Mouse (Mus musculus) hindbrain, embryonic 15.5 days (tissue): ENCODE results near the gene Amh. TPM values are rescaled to one million over a fixed set of nuclear protein-coding genes. Genes with fewer than 3 reads are reported as not detected.
A peak's percentile ranks its signal among the peaks of the same experiment; 100 is the strongest.

Experiments
- ATAC-seq: fragments of 200-750 bp; cut with Nextera tagmentation; 2 replicates; pipeline ENCODE4 v1.8.0; 2017; ENCODE audit warnings: low read depth, moderate number of reproducible peaks, moderate TSS enrichment; ENCODE audit not compliant: low FRiP score
- H3K27ac ChIP-seq: fragments of 300-500 bp; sonication (generic); replicated peaks from 2 replicates; pipeline ENCODE4 v1.5.1; 2015; ENCODE audit warnings: mild to moderate bottlenecking, inconsistent platforms
- H3K27me3 ChIP-seq: fragments of 300-500 bp; sonication (generic); 2 replicates; pipeline ENCODE4 v1.6.1; 2015; ENCODE audit warnings: control low read depth, inconsistent platforms
- H3K36me3 ChIP-seq: fragments of 300-500 bp; sonication (generic); 2 replicates; pipeline ENCODE4 v1.6.1; 2015; ENCODE audit warnings: control low read depth, inconsistent platforms
- H3K4me1 ChIP-seq: fragments of 300-500 bp; sonication (generic); replicated peaks from 2 replicates; pipeline ENCODE4 v1.6.1; 2015; ENCODE audit warnings: control low read depth, inconsistent platforms
- H3K4me2 ChIP-seq: fragments of 300-500 bp; sonication (generic); 2 replicates; pipeline ENCODE4 v1.6.1; 2015; ENCODE audit warnings: moderate library complexity, mild to moderate bottlenecking, inconsistent platforms
- H3K4me3 ChIP-seq: fragments of 300-500 bp; sonication (generic); 2 replicates; pipeline ENCODE4 v1.5.1; 2015; ENCODE audit warnings: mild to moderate bottlenecking, inconsistent platforms
- H3K9ac ChIP-seq: fragments of 300-500 bp; sonication (generic); 2 replicates; pipeline ENCODE4 v1.6.1; 2015; ENCODE audit warnings: inconsistent platforms
- H3K9me3 ChIP-seq: fragments of 300-500 bp; sonication (generic); 2 replicates; pipeline ENCODE4 v1.6.1; 2016; ENCODE audit warnings: control low read depth, inconsistent platforms
- WGBS: fragments of 180-500 bp; shearing (Covaris S2); methylation state at CpG from one replicate; pipeline ENCODE4 v1.1.7; 2015; 5-methylcytosine and 5-hydroxymethylcytosine counted together
- polyA plus RNA-seq: library from polyadenylated mRNA; unstranded; fragments of >200 nt; fragmentation: Nextera tagmentation; extraction: Ambion mirVana; gene quantifications from 2 replicates; pipeline ENCODE4 v1.2.1, GENCODE M21; 2015

The Amh gene
- polyA plus RNA-seq, 1 experiment from 2014 or later: 0.14 TPM

DNA sequence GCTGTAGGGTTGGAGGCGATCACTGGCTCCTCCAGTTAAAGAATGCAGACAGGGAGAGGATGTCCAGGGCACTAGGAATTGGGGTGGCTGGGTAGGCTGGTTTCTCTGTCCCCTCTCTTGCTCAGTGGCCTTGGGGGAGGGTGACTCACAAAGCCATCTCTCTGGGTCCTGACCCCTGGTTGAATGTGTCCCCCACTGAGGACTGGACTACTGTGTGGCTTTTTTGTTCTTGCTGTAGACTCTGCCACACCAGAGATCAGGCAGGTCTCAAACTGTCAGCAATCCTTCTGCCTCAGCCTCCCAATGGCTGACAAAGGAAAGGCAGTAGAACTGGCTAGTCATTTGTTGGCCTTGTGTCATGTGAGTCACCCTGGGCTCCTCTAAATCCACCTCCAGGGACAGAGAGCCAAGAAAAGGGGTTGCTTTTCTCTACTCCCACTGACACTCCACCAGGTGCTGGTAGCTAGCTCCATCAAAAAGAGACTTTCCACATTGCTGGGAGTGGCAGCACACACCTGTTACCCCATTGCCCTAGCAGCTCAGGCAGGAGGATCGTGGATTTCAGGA is 33.4 kb downstream of the Amh start:
- WGBS: 75% methylated on average over 2 of the region's 2 CpGs
- Histone ChIP-seq H3K4me2 (no peak overlapping the region), H3K27me3 (peaks cover 28% of the 10 kb centered on the region), H3K4me1 (peaks cover 14% of the 10 kb centered on the region), H3K36me3 (peaks cover 5% of the 10 kb centered on the region; the same call in 1 of the 2 replicates), H3K9ac (no peak overlapping the region), H3K4me3 (no peak overlapping the region), H3K27ac (no peak overlapping the region), H3K9me3 (no peaks in the 10 kb centered on the region)
- ATAC-seq: no peak

DNA sequence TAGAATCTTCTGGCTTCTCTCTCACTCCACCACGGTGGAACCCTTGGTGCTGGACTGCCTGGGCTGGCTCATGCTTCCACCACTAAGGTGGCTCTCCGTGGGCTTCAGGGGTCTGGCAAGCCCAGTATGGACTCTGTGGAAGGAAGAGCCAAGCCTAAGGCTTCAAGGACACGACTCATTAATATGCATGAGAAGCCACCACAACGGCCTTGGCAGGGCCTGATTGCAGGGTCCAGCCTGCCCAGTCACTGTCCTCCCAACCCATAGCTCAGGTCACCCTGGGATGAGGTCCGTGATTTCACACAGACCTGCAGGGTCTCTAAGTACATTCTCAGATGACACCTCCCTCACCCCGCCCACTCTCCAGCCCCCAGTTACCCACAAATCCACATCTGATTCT is 34.8 kb downstream of the Amh start:
- H3K9me3 ChIP-seq: no peaks in the 10 kb centered on the region
- H3K9ac ChIP-seq: no peak overlapping the region
- WGBS: 53% methylated on average over 6 of the region's 6 CpGs
- peaks cover 26% of the 10 kb centered on the region for H3K4me1 ChIP-seq
- H3K4me3 ChIP-seq: no peak overlapping the region
- no peak overlapping the region for H3K4me2 ChIP-seq
- peaks cover 21% of the 10 kb centered on the region for H3K27me3 ChIP-seq
- H3K36me3 ChIP-seq: no peaks in the 10 kb centered on the region; the same call in 1 of the 2 replicates
- no peak for ATAC-seq
- no peak overlapping the region for H3K27ac ChIP-seq

DNA sequence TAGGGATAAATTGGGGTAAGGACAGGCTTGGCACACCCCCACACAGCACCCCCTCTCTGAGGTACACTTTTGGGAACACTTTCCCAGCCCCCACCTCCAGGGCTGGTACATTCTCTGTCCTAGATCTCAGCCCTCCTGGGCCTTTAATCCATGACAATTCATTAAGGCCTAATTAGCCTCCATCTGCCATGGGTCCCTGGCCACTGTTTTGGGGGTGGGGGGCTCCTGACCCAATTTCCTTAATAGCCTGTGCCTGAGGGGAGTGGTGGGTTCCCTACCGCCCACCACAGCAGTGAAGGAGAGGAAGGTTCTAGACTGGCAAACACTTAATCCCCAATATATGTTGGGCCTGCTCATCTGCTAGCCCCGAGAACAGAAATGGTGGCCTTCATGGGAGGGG is 36.6 kb downstream of the Amh start:
- no peak for ATAC-seq
- Histone ChIP-seq H3K9me3 (no peaks in the 10 kb centered on the region), H3K4me3 (no peak overlapping the region), H3K27me3 (peaks cover 22% of the 10 kb centered on the region), H3K27ac (no peak overlapping the region), H3K9ac (no peak overlapping the region), H3K4me2 (no peak overlapping the region), H3K36me3 (no peaks in the 10 kb centered on the region), H3K4me1 (peaks cover 16% of the 10 kb centered on the region)
- 61% methylated on average over 2 of the region's 2 CpGs for WGBS

DNA sequence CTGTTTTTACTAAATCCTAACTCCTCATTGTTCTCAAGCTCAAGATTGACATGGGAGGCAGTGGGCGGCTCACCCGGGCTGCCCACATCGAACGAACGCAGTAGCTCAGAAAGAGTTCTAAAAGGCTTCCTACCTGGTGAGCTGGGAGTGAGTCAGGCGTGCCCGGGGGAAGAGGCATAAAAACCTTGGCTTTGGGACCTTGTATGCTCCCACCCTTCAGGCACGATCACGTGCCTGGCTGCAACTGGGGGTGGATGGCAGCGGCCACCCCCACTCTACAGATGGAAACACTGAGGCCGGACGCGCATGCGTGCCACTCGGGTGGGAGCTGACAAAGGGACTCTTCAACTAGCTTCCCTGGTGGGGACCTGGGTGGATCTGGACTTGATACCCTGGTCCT is 37.3 kb downstream of the Amh start:
- Histone ChIP-seq H3K36me3 (no peaks in the 10 kb centered on the region), H3K9ac (no peak overlapping the region), H3K4me3 (no peak overlapping the region), H3K4me2 (peak overlapping the region; percentile 85; the same call in 1 of the 2 replicates), H3K27me3 (peaks cover 22% of the 10 kb centered on the region), H3K4me1 (peaks cover 16% of the 10 kb centered on the region), H3K9me3 (no peaks in the 10 kb centered on the region), H3K27ac (no peak overlapping the region)
- 85% methylated on average over 15 of the region's 15 CpGs for WGBS
- no peak for ATAC-seq

DNA sequence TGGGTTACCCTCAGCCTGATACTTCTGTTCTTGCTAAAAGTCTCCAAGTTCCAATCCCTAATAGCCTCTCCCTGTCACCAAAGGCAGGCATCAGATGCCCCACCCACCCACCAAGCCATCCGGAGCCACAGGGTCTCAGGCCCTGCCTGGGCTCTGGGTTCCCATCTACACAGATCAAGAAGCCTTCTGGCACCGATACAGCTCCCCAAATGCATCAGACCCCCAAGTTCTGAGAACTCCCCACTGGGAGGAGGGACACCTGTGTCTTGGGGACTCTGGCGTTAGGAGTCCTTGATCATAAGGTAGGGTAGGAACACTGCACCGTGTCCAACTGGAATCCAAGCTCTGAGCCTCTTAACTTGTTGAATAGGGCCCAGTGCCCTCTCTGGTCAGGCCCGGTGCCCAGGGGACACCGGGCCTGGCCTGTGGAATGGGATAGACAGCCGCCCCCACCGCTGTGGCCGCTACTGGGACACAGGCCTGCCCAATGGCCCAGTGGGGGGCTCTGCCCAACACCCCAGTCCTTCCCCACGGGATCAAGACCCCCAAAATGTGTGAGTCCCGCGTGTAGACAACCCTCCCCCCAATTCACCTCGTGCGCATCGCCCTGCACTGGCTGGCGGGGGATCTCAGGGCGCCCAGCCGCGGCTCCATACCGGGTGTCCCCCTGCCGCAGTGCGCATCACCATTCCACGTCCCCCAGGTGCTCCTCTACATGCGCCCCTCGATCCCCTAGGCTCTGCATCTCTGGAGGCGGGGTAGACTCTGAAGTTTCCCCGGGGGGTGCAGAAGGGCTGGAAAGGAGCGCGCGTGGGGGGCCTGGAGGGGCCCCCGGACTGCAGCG is 38.3 kb downstream of the Amh start:
- WGBS: 8% methylated on average over 32 of the region's 32 CpGs
- H3K27ac ChIP-seq: peak overlapping the region; percentile 17; the same call in 1 of the 2 replicates
- peak; percentile 36 for ATAC-seq

DNA sequence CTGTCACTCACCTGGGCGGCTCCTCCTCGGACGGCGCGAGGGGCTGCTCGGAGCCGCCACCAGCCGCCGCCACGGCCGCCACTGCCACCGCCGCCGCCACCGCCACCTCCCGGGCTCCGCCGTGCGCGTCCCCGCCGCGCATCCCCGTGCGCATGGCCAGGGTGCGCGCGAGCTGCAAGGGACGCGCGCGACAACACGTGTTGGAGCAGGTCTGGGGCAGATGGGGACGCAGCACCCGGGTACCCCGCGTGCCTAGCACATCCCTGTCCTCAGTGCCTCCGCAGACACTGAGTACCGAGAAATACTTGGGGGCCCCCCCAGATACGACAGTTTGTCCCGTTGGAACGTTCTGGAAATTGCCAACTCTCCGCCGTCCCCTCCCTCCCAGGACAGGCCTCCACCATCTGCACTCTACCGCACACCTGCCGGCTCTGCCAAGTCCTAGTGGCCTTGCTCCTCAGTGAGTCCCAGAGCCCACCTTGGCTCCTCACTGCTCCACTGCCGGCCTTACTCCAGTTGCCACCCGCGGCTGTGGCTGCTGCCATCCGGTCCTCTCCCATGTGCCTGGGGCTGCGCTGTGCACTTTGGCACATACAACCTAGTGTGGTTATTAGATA is 39.0 kb downstream of the Amh start, which contains the start of gene Lingo3:
Gene Lingo3, minus strand, starts transcription at position 109 of the 617 bp plus-strand sequence.
- Histone ChIP-seq H3K4me1 (peaks cover 16% of the 10 kb centered on the region), H3K4me2 (peak within 1 kb of the TSS; percentile 85), H3K27ac (peak within 1 kb of the TSS; percentile 17; the same call in 1 of the 2 replicates), H3K27me3 (peaks cover 22% of the 10 kb centered on the region), H3K9ac (peak within 1 kb of the TSS; percentile 74), H3K36me3 (no peaks in the 10 kb centered on the region), H3K4me3 (peak within 1 kb of the TSS; percentile 66), H3K9me3 (no peaks in the 10 kb centered on the region)
- 7% methylated on average over 37 of the region's 51 CpGs for WGBS
- peak; percentile 64 for ATAC-seq

More for the DNA sequence above, 38.3 kb downstream of the Amh start:
- H3K4me3 ChIP-seq: peak overlapping the region; percentile 66
- no peaks in the 10 kb centered on the region for H3K36me3 ChIP-seq
- peak overlapping the region; percentile 74 for H3K9ac ChIP-seq
- peaks cover 22% of the 10 kb centered on the region for H3K27me3 ChIP-seq
- peak overlapping the region; percentile 85 for H3K4me2 ChIP-seq
- H3K9me3 ChIP-seq: no peaks in the 10 kb centered on the region
- peaks cover 16% of the 10 kb centered on the region for H3K4me1 ChIP-seq

DNA sequence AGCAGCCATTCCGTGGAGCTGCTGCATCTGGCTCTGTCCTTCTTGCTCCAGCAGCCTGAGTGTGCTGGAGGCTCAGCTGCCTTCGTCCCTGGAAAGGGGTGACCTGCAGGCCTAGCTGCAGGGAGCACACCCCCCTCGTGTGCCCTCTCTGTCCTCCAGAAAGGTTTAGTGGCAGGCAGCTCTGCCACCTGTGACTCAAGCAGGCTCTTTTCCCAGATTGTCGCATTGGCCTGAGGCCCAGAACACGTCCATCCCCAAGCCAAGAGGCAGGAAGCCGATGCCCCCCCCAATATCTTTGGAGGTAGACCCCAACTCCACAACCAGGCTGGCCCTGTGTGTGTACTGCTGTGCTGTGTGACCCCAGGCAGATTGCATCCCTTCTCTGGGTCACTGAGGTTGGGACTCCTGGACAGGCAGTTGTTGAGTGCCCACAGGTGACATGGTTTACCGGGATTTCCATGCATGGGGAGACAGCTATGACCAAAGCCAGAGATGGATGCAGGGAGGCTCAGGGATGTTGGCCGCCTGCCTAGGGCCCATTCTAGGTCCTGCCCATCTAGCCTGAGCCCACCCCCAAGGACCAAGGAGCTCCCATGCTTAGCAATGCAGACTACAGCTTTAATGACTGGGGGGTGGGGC is 40.1 kb downstream of the Amh start:
- no peak overlapping the region for H3K9ac ChIP-seq
- no peak overlapping the region for H3K27ac ChIP-seq
- H3K4me2 ChIP-seq: no peak overlapping the region
- no peaks in the 10 kb centered on the region for H3K9me3 ChIP-seq
- ATAC-seq: no peak
- peaks cover 16% of the 10 kb centered on the region for H3K4me1 ChIP-seq
- H3K27me3 ChIP-seq: peaks cover 22% of the 10 kb centered on the region
- no peak overlapping the region for H3K4me3 ChIP-seq
- WGBS: 52% methylated on average over 8 of the region's 8 CpGs
- H3K36me3 ChIP-seq: no peaks in the 10 kb centered on the region

DNA sequence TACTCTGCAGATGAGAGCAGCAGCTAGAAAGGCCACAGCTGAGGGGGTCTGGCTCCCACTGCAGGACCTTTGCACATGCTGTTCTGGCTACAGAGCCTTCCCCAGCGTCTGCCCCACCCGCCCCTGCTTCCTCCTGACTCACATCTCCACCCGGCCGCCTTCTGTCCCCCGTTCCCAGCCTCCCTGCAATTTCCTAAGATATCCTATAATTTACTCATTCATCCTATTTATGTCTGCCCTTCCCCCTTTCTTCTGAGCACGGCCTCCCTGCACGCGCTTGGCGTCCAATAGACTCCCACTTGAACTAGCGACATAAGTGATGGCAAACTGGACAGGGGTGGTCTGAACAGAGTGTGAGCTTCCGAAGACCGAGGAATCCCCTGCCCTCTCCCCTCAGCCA is 40.7 kb downstream of the Amh start:
- H3K9ac ChIP-seq: no peak overlapping the region
- no peak overlapping the region for H3K4me3 ChIP-seq
- no peaks in the 10 kb centered on the region for H3K9me3 ChIP-seq
- no peak overlapping the region for H3K27ac ChIP-seq
- H3K27me3 ChIP-seq: peaks cover 22% of the 10 kb centered on the region
- 74% methylated on average over 12 of the region's 12 CpGs for WGBS
- no peaks in the 10 kb centered on the region for H3K36me3 ChIP-seq
- ATAC-seq: no peak
- H3K4me2 ChIP-seq: no peak overlapping the region
- H3K4me1 ChIP-seq: peaks cover 16% of the 10 kb centered on the region

DNA sequence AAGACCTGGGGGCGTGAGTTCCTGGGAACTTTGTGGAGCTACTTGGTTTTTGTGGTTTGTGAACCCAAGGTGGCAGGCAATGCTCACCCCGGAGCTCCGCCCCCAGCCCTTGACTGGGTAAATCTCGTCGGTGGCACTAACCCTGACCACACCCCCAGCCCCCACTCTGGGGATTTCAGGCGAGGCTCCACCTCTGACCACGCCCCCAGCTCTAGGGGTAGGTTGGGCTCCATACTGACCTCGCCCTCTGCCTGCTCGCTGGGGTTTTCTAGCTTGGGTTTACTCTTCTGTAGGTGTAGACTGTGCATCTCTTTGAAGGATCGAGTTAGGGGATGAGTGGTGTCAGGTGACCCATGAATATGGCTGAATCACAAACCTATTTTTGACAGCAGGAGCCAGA is 43.5 kb downstream of the Amh start:
- Histone ChIP-seq H3K9ac (no peak overlapping the region), H3K27ac (no peak overlapping the region), H3K4me2 (no peak overlapping the region), H3K36me3 (peaks cover 20% of the 10 kb centered on the region; the same call in 1 of the 2 replicates), H3K27me3 (peaks cover 15% of the 10 kb centered on the region), H3K4me1 (peaks cover 11% of the 10 kb centered on the region), H3K4me3 (no peak overlapping the region), H3K9me3 (no peaks in the 10 kb centered on the region)
- WGBS: 14% methylated on average over 10 of the region's 10 CpGs
- ATAC-seq: no peak

DNA sequence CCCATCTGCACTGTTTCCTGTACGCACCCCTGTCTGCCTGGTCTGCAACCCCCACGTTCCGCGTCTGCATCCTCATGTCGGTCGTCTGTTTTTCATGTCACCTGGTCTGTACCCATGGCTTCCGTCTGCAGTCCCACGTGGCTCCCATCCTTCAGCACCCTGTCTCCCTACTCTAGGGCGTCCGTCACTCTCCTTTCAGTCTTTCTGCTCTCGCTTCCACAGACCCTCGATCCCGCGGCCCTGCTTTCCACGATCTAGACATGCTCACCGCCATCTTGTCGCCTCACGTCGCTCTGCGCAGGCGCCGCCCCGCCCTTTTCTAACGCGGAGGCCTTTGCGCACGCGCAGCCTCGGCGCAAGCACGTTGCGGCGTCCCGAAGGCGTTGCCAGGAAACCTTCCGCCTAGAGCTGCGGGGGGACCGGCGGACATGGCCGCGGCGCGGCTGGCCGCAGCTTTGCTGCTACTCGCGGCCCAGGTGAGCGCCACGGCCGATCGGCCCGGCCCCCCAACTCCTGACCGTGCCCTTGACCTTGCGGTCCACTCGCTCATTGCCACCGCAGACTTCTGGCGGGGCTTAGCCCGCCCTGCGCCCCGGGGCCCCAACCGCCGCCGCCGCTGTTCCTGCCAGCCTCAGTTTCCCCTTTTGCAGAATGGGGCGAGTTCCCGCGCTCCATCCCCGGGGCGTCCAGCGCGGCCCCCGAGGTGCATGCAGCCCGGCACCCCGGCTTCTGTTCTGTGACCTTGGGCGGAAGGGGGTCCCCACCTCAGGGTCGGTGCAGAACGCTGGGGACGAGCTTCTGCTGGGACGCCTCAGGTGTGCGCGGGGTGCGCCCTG is 50.1 kb downstream of the Amh start, which contains the start of the genes Lsm7 and Sppl2b:
Gene Lsm7, minus strand, starts transcription at position 297 of the 836 bp plus-strand sequence.
Gene Sppl2b, plus strand, starts transcription at position 363 of the 836 bp plus-strand sequence.
- Histone ChIP-seq H3K4me2 (peak within 1 kb of the TSS; percentile 99), H3K4me3 (peak within 1 kb of the TSS; percentile 99), H3K36me3 (peaks cover 20% of the 10 kb centered on the region; the same call in 1 of the 2 replicates), H3K9me3 (no peaks in the 10 kb centered on the region), H3K4me1 (peaks cover 45% of the 10 kb centered on the region), H3K27ac (peak within 1 kb of the TSS; percentile 84), H3K27me3 (no peaks in the 10 kb centered on the region), H3K9ac (peak within 1 kb of the TSS; percentile 95)
- peak; percentile 88 for ATAC-seq
- WGBS: under 1% methylated on average over 81 of the region's 81 CpGs

DNA sequence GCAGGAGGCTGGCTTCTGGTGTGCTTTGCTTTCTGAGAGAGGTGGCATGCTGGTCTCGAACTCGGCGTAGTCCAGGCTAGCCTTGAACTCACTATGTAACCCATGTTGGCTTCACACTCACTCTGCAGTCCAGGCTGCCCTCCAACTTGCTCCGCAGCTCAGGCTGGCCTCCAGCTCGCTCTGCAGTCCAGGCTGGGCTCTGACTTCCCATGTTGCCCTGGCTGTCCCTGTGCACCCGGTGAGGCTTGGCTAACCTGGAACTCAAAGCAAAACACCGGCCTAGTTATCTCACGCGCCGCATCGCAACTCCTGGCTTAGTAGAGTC is 50.7 kb downstream of the Amh start:
- Histone ChIP-seq H3K4me3 (peak overlapping the region; percentile 99), H3K9ac (peak overlapping the region; percentile 95), H3K4me2 (peak overlapping the region; percentile 99), H3K27me3 (no peaks in the 10 kb centered on the region), H3K36me3 (peaks cover 20% of the 10 kb centered on the region; the same call in 1 of the 2 replicates), H3K9me3 (no peaks in the 10 kb centered on the region), H3K4me1 (peaks cover 45% of the 10 kb centered on the region), H3K27ac (peak overlapping the region; percentile 62)
- ATAC-seq: no peak
- WGBS: 23% methylated on average over 11 of the region's 11 CpGs
